Mouse (Mus musculus) intestine, postnatal 0 days (tissue): ENCODE measurements around the gene Plekhj1. TPM values are rescaled to one million over a fixed set of nuclear protein-coding genes. Genes with fewer than 3 reads are reported as not detected.
A peak's percentile ranks its signal among the peaks of the same experiment; 100 is the strongest.

Experiments
- ATAC-seq: fragments of 200-750 bp; cut with Nextera tagmentation; 2 replicates; pipeline ENCODE4 v1.8.0; 2017; ENCODE audit warnings: mild to moderate bottlenecking, moderate TSS enrichment, moderate library complexity
- H3K27ac ChIP-seq: fragments of 300-500 bp; sonication (generic); 2 replicates; pipeline ENCODE4 v1.5.1; 2014; ENCODE audit warnings: mild to moderate bottlenecking, low read depth, low read length, moderate library complexity
- H3K27me3 ChIP-seq: fragments of 300-500 bp; sonication (generic); replicated peaks from 2 replicates; pipeline ENCODE4 v1.6.1; 2014; ENCODE audit warnings: low read length, mixed read lengths; ENCODE audit not compliant: control insufficient read depth, insufficient read depth
- H3K36me3 ChIP-seq: fragments of 300-500 bp; sonication (generic); 2 replicates; pipeline ENCODE4 v1.6.1; 2014; ENCODE audit warnings: mild to moderate bottlenecking, moderate library complexity; ENCODE audit not compliant: control insufficient read depth, insufficient read depth
- H3K4me1 ChIP-seq: fragments of 300-500 bp; sonication (generic); replicated peaks from 2 replicates; pipeline ENCODE4 v1.6.1; 2014; ENCODE audit warnings: antibody characterized with exemption, low read length, mixed read lengths; ENCODE audit not compliant: control insufficient read depth, insufficient read depth
- H3K4me2 ChIP-seq: fragments of 300-500 bp; sonication (generic); replicated peaks from 2 replicates; pipeline ENCODE4 v1.6.1; 2014; ENCODE audit warnings: low read depth, mild to moderate bottlenecking, moderate library complexity
- H3K4me3 ChIP-seq: fragments of 300-500 bp; sonication (generic); 2 replicates; pipeline ENCODE4 v1.5.1; 2014; ENCODE audit warnings: low read depth, low read length
- H3K9ac ChIP-seq: fragments of 300-500 bp; sonication (generic); 2 replicates; pipeline ENCODE4 v1.6.1; 2014; ENCODE audit warnings: mild to moderate bottlenecking, low read depth, low read length
- H3K9me3 ChIP-seq: fragments of 300-500 bp; sonication (generic); 2 replicates; pipeline ENCODE4 v1.6.1; 2016; ENCODE audit warnings: mixed run types; ENCODE audit not compliant: control insufficient read depth
- CTCF ChIP-seq: sonication (generic); IDR thresholded peaks from 2 replicates; pipeline ENCODE4 v1.5.1; 2016; ENCODE audit warnings: low read depth, mild to moderate bottlenecking, control low read depth, antibody characterized with exemption, moderate library complexity
- WGBS: fragments of 180-500 bp; shearing (Covaris S2); extraction: QIAGEN DNeasy Blood & Tissue Kit; methylation state at CpG from one replicate; pipeline ENCODE4 v1.1.7; 2014; 5-methylcytosine and 5-hydroxymethylcytosine counted together
- polyA plus RNA-seq: library from polyadenylated mRNA; unstranded; fragments of >200 nt; fragmentation: Nextera tagmentation; extraction: Ambion mirVana; gene quantifications from 2 replicates; pipeline ENCODE4 v1.2.1, GENCODE M21; 2015

Plekhj1 gene
- polyA plus RNA-seq, 1 experiment from 2014 or later: 60.9 TPM

DNA sequence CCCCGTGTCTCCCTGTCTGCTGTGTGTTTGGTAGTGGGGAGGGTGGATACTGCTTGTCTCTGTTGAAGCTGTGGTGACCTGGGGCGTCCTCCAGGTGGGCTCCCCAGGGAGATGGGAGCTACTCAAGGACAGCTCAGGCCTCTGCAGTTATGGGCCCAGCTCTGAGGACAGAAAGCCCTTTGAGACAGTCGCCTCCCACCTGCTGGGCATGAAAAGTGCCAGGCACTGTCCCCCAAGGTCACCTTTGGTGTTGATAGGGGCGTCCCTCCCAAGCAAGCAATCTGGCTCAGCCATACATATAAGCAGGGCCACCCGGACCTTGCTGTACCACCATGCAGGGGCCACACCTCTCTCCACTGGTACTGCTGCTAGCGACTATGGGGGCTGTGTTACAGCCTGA, 6.5 kb upstream of the Plekhj1 start, which contains the start of gene Amh:
Gene Amh, plus strand, starts transcription at position 328 of the 400 bp plus-strand sequence.
- 66% methylated on average over 6 of the region's 6 CpGs for WGBS
- ATAC-seq: no peak
- H3K4me3 ChIP-seq: no peak within 1 kb of the TSS
- no peak within 1 kb of the TSS for H3K27ac ChIP-seq
- TF ChIP-seq CTCF: no peak
- H3K27me3 ChIP-seq: peaks cover 20% of the 10 kb centered on the region
- no peaks in the 10 kb centered on the region for H3K9me3 ChIP-seq
- H3K9ac ChIP-seq: no peak within 1 kb of the TSS
- H3K4me2 ChIP-seq: no peak within 1 kb of the TSS
- H3K4me1 ChIP-seq: 0 out of 2 replicates have a peak, but pooled peaks cover 7% of the 10 kb centered on the region
- H3K36me3 ChIP-seq: peaks cover 44% of the 10 kb centered on the region

DNA sequence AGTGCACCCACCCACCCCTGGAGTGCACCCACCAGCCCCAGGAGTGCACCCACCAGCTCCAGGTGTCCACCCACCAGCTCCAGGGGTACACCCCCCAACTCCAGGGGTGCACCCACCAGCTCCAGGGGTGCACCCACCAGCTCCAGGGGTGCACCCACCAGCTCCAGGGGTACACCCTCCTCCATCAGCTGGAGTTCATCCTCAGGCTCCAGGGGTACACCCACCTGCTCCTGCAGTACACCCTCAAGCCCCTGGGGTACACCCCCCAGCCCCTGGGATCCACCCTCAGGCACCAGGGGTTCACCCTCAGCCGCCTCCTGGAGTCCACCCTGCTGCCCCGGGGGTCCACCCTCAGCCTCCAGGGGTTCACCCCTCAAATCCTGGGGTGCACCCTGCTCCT, 5.9 kb upstream of the Plekhj1 start:
- Histone ChIP-seq H3K4me3 (no peak overlapping the region), H3K4me2 (no peak overlapping the region), H3K9me3 (no peaks in the 10 kb centered on the region), H3K36me3 (peaks cover 44% of the 10 kb centered on the region), H3K9ac (no peak overlapping the region), H3K27ac (no peak overlapping the region), H3K4me1 (0 out of 2 replicates have a peak, but pooled peaks cover 6% of the 10 kb centered on the region), H3K27me3 (peaks cover 20% of the 10 kb centered on the region)
- TF ChIP-seq CTCF: no peak
- no peak for ATAC-seq
- WGBS: 100% methylated on average over 2 of the region's 2 CpGs

DNA sequence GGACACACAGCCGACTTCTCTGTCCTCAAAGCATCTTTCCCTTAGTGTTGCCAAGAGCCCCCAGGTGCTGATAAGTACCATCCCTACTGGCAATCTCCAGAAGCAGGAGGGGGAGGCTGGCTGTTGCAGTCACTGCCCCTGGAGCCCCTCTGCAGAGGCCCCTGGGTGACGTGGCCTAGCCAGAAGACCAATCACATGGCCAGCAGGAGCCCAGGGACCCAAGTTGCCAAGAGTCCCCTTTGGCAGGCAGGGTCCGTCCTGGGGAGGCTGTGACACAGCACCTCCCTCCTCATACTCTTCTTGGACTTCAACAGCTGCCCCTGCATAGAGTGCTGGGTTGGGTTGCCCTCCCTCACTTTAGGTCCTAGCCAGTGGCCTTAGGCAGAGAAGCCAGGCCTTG, 4.6 kb upstream of the Plekhj1 start:
- ATAC-seq: no peak
- Histone ChIP-seq H3K4me2 (no peak overlapping the region), H3K9me3 (no peaks in the 10 kb centered on the region), H3K27ac (no peak overlapping the region), H3K27me3 (peaks cover 8% of the 10 kb centered on the region; the same call in 1 of the 2 replicates), H3K36me3 (peaks cover 44% of the 10 kb centered on the region), H3K4me3 (no peak overlapping the region), H3K9ac (no peak overlapping the region), H3K4me1 (no peaks in the 10 kb centered on the region)
- no peak for TF ChIP-seq CTCF
- WGBS: 73% methylated on average over 3 of the region's 3 CpGs

DNA sequence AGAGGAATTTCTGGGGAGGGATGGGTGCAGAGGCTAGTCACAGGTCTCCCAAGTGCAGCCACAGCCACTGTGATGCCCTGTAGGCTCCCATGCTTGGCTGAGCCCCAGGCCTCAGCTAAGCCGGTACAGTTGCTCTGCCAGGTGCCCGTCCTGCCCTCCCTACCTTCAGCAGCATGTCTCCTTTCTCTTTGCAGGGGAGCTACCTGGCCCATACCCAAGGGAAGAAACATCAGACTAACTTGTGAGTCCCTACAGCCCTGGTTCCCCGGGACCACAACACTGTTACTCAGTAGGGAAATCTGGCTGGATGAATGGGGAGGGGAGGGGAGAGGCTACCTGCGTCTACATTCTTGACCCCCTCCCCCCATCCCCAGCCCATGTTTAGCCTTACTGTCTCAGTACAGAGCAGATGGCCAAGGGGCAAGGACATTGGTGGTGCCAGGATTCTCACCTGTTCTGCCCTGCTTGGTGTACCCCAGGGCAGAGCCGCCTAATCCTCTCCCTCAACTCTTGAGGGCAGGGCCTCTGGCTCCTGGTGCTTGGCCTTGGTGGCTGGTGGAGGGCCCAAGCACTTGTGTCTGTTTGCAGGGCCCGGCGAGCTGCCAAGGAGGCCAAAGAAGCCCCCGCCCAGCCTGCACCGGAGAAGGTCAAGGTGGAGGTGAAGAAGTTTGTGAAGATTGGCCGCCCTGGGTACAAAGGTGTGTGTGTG, 3.9 kb upstream of the Plekhj1 start:
- WGBS: 87% methylated on average over 10 of the region's 10 CpGs
- Histone ChIP-seq H3K4me1 (no peaks in the 10 kb centered on the region), H3K4me3 (no peak overlapping the region), H3K27me3 (peaks cover 7% of the 10 kb centered on the region; the same call in 1 of the 2 replicates), H3K9me3 (no peaks in the 10 kb centered on the region), H3K36me3 (peaks cover 44% of the 10 kb centered on the region), H3K9ac (no peak overlapping the region), H3K4me2 (no peak overlapping the region), H3K27ac (0 out of 2 replicates have a peak overlapping the region, but pooled peaks have one; percentile 21)
- no peak for ATAC-seq
- no peak for TF ChIP-seq CTCF

DNA sequence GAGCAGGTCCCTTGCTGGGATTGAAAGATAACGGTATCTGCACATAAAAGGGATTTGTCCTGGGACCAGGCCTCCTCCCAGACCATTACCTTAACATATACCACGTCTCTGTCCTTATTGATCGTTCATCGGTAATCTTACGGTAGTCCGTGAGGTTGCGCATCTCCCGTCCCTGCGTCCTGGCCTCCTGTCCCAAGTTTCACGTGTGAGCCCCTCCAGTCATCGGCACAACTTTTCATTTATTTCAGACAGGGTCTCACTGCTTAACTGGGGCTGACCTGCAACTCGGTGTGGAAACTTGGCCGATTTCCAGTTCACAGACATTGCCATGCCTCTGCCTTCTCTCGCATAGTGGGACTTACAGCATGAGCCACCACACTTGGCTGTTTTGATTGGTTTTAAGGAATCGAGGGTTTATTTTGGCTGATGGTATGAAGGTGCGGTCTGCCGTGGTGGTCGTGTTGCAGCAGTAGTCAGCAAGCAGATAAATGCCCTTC, 692 bp upstream of the Plekhj1 start:
- Histone ChIP-seq H3K36me3 (peaks cover 47% of the 10 kb centered on the region), H3K9me3 (no peaks in the 10 kb centered on the region), H3K27me3 (no peaks in the 10 kb centered on the region), H3K27ac (peak overlapping the region; percentile 99), H3K4me2 (peak overlapping the region; percentile 90), H3K4me1 (no peaks in the 10 kb centered on the region), H3K9ac (peak overlapping the region; percentile 97), H3K4me3 (peak overlapping the region; percentile 81)
- no peak for ATAC-seq
- under 1% methylated on average over 18 of the region's 18 CpGs for WGBS
- no peak for TF ChIP-seq CTCF

DNA sequence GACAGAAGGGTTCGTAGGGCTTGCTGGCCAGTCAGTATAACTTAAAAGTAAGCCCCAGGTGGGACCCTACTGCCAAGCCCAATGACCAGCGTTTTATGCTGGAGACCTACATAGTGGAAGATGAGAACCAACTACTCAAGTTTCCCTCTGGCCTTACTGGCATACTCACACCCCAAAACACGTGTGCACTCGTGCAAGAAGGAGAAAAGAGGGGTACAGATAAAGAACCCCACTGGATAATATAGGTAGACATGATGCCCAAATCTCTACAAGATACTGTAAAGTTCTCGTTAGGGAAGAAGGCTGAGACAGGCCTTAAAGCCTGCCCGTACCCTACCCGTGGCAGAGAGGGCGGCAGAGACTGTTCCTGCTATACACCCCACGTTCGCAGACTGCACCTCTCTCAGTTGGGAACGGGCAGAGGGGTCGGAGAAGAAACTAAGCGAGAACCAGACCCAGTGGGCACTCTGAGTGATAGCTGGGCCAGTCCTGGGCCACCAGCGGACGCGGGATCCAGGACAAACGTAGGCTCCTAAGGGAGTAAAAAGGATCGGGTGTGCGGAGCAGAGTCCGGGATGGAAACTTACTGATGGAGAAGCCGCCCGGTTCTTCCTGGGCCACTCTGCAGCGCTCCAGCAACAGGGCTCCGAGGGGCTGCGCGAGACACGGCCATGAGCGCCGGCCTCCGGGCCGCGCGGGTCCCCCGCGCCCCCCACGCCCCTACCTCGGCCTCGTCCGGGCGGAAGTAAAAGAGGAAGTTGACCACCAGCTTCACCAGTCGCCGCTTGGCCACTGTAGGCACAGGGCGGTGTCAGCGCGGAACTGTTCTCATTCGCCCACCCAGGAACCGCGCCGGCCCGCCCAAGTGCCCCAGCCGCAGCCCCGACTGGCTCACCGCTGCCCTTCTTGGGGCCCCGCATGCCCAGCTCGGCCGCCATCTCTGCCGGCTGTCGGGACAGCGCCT, 958 bp downstream of the Plekhj1 start:
- TF ChIP-seq CTCF: no peak
- H3K4me2 ChIP-seq: peak overlapping the region; percentile 90
- H3K27ac ChIP-seq: peak overlapping the region; percentile 99
- H3K4me3 ChIP-seq: peak overlapping the region; percentile 81
- peaks cover 45% of the 10 kb centered on the region for H3K36me3 ChIP-seq
- H3K4me1 ChIP-seq: no peaks in the 10 kb centered on the region
- no peaks in the 10 kb centered on the region for H3K9me3 ChIP-seq
- peak overlapping the region; percentile 97 for H3K9ac ChIP-seq
- no peak; the same call in 1 of the 2 replicates for ATAC-seq
- 3% methylated on average over 52 of the region's 59 CpGs for WGBS
- H3K27me3 ChIP-seq: no peaks in the 10 kb centered on the region
